In the genomic region with DNA sequence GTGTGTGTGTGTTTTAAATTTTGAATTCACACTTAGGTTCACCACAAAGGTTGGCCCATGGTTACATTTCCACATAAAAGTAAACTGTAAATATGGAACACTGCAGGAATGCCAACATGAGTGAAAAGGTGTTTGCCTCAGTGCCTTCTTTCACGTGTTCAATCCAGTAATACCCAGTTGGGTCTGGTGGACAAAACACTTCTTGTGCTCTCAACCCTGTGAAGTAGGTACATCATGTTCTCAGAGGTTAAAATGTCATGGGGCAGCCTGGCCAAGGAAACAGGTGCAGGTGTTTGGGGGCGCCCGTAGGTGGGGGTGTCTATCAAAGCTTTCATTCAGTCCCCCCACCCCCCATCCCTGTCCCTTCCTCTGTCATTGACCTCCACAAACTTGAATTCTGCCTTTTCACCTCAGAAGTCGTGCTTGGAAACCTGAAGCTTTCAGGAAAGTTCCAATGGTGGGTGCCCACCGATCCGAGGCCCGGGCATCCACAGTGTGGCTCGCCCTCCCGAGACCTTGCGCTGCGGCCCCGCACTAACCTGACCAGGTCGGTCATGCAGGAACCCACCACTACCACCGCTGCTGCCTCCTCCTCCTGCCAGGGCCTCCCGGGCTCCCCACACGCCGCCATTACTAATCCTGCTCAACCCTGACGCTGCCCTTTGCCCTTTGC, we compare ENCODE assay signal across 8 mouse cellular contexts. TPM values are rescaled to one million over a fixed set of nuclear protein-coding genes. Genes with fewer than 3 reads are reported as not detected.
DNase-seq lines count a peak whose midpoint lies in the region; ATAC-seq and TF ChIP-seq lines count a peak whose summit lies in the region.

A gene (minus strand): TSS at position 657 of the 673 bp plus-strand sequence.

- no peaks in the 10 kb centered on the region for H3K27me3 ChIP-seq in limb, embryonic 10.5 days (ENCODE audit: low read depth, poor library complexity, severe bottlenecking)
- no peaks in the 10 kb centered on the region for H3K27me3 ChIP-seq in neural tube, embryonic 14.5 days (ENCODE audit: control insufficient read depth, insufficient read depth, low read length)

- peak; percentile 96 for DNase-seq in embryo, embryonic 10 days (ENCODE audit: low spot score)
- no peak for DNase-seq in embryo, embryonic 10.5 days (ENCODE audit: low spot score)
- peak; percentile 5 for DNase-seq in A20 (ENCODE audit: low read depth, low spot score)
- no peak for DNase-seq in limb, embryonic 10.5 days (ENCODE audit: low spot score)
- no peak for DNase-seq in frontal cortex, postnatal 25 days (ENCODE audit: low spot score in 2 of 2)
- no peak for DNase-seq in spleen, adult 18-20 months

- H3K36me3 ChIP-seq in limb, embryonic 10.5 days = no peaks in the 10 kb centered on the region
- H3K36me3 ChIP-seq in neural tube, embryonic 14.5 days (ENCODE audit: control insufficient read depth, insufficient read depth, low read length) = no peaks in the 10 kb centered on the region

- WGBS in limb, embryonic 10.5 days = 10% methylated on average over 18 of the region's 18 CpGs
- 9% methylated on average over 18 of the region's 18 CpGs for WGBS in neural tube, embryonic 14.5 days

- peak within 1 kb of the TSS; percentile 90 for H3K4me2 ChIP-seq in neural tube, embryonic 14.5 days (ENCODE audit: low read depth, low read length)

- no peak for TF ChIP-seq CTCF in embryonic fibroblast, embryonic 13.5 days (IDR thresholded peaks at IDR 0.05; ENCODE audit: borderline replicate concordance, insufficient read depth, low read length)

- peak within 1 kb of the TSS; percentile 84 for H3K9ac ChIP-seq in neural tube, embryonic 14.5 days (replicated peaks; ENCODE audit: low read depth, low read length)

- peak within 1 kb of the TSS; percentile 56 for H3K4me3 ChIP-seq in embryonic fibroblast, embryonic 13.5 days (ENCODE audit: insufficient read depth, low read length)
- H3K4me3 ChIP-seq in limb, embryonic 10.5 days = peak within 1 kb of the TSS; percentile 78
- H3K4me3 ChIP-seq in neural tube, embryonic 14.5 days (ENCODE audit: low read depth, low read length) = peak within 1 kb of the TSS; percentile 80

- no peak; the same call in 1 of the 2 replicates for ATAC-seq in neural tube, embryonic 14.5 days (ENCODE audit: low read depth)

- peak within 1 kb of the TSS; percentile 94 for H3K27ac ChIP-seq in embryonic fibroblast, embryonic 13.5 days (ENCODE audit: insufficient read depth, low read length)
- H3K27ac ChIP-seq in limb, embryonic 10.5 days = peak within 1 kb of the TSS; percentile 92
- peak within 1 kb of the TSS; percentile 96 for H3K27ac ChIP-seq in neural tube, embryonic 14.5 days (ENCODE audit: low read depth, low read length)

- H3K4me1 ChIP-seq in embryonic fibroblast, embryonic 13.5 days (ENCODE audit: control insufficient read depth, insufficient read depth, low read length) = peaks cover 6% of the 10 kb centered on the region
- H3K4me1 ChIP-seq in limb, embryonic 10.5 days = peaks cover 9% of the 10 kb centered on the region
- peaks cover 5% of the 10 kb centered on the region; the same call in 1 of the 2 replicates for H3K4me1 ChIP-seq in neural tube, embryonic 14.5 days (ENCODE audit: control insufficient read depth, insufficient read depth, low read length)

- no peaks in the 10 kb centered on the region for H3K9me3 ChIP-seq in limb, embryonic 10.5 days (replicated peaks)
- H3K9me3 ChIP-seq in neural tube, embryonic 14.5 days (ENCODE audit: control insufficient read depth, low read length) = no peaks in the 10 kb centered on the region

- TF ChIP-seq POLR2A in embryonic fibroblast, embryonic 13.5 days (IDR thresholded peaks at IDR 0.05; ENCODE audit: low read depth, low read length) = 0 out of 2 replicates have a peak, but pooled peaks have one; percentile 42

RNA-seq across cellular contexts. Expression of the gene that starts here (rescaled TPM):
- polyA plus RNA-seq in embryonic fibroblast, embryonic 13.5 days (2011; ENCODE audit: insufficient read length, low read depth, missing spikeins) = 1.4 TPM in 1 of 2 replicates, not detected in the other
- polyA plus RNA-seq in limb, embryonic 10.5 days (2016; fragmentation: Nextera tagmentation; extraction: Ambion mirVana) = 4.9 and 5.0 TPM in 2 replicates
- polyA plus RNA-seq in neural tube, embryonic 14.5 days (2014; fragmentation: Nextera tagmentation; extraction: Ambion mirVana) = 4.0 and 4.3 TPM in 2 replicates

Comparison
In these comparisons a context has a peak if more than half of its experiments do, and no peak if none do; other contexts are left out.
1. DNase-seq: peak in embryo, embryonic 10 days (single experiment) and A20 (single experiment); none in embryo, embryonic 10.5 days (single experiment), limb, embryonic 10.5 days (single experiment), frontal cortex, postnatal 25 days (0 of 2) and spleen, adult 18-20 months (0 of 2).
2. Peak in every context shown above with its lines, with median percentiles within 50 percentile points of each other: H3K27ac ChIP-seq and H3K4me3 ChIP-seq.